In the genomic region with DNA sequence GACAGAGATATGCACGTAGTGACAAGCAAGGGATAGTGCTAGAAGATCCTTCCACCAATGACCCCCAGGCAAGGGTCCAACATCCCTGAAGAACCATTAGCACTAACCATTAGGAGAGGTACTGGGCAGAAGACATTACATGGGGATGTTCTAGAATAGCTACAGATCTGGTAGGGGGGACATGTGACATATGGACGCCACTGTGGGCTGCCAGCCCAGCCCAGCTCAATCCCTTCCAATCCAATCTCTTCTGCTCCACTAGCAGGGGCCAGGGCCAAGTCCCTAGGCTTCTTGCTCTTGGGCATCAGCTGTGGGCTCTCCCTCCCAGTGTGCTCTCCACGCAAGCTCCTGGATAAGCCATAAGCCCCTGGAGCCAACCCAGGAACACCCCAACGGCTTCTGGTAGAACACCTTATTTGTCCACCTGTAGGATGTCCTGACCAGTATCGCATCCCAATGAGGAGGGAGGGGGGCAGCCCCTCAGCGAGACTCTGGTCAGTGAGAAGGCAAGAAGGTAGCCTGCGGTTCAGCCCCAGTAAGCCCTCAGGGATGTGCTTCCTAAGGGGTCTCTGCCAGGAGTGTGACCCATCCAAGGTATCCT, we compare ENCODE assay signal across 8 mouse cellular contexts. TPM values are rescaled to one million over a fixed set of nuclear protein-coding genes. Genes with fewer than 3 reads are reported as not detected.
DNase-seq lines count a peak whose midpoint lies in the region; ATAC-seq and TF ChIP-seq lines count a peak whose summit lies in the region.

No protein-coding gene starts in this region.

- H3K27me3 ChIP-seq in testis, adult 2 months (ENCODE audit: control insufficient read depth, insufficient read depth, low read length), result no peaks in the 10 kb centered on the region; the same call in 1 of the 2 replicates
- H3K27me3 ChIP-seq in forebrain, embryonic 11.5 days (ENCODE audit: control insufficient read depth, insufficient read depth, low read length), result no peaks in the 10 kb centered on the region
- no peaks in the 10 kb centered on the region for H3K27me3 ChIP-seq in limb, embryonic 11.5 days (ENCODE audit: control insufficient read depth, insufficient read depth, low read length)
- H3K27me3 ChIP-seq in small intestine, adult 2 months (ENCODE audit: control insufficient read depth, insufficient read depth, low read length), result no peaks in the 10 kb centered on the region

- peak overlapping the region; percentile 99 for H3K4me3 ChIP-seq in testis, adult 2 months (ENCODE audit: control insufficient read depth, low read depth, low read length)
- H3K4me3 ChIP-seq in forebrain, embryonic 11.5 days (ENCODE audit: low read depth, low read length), result peak overlapping the region; percentile 84
- peak overlapping the region; percentile 94 for H3K4me3 ChIP-seq in limb, embryonic 11.5 days (ENCODE audit: low read depth, low read length)
- peak overlapping the region; percentile 89 for H3K4me3 ChIP-seq in small intestine, adult 2 months (ENCODE audit: low read depth, low read length)

- TF ChIP-seq CTCF in testis, adult 2 months (IDR thresholded peaks at IDR 0.05; ENCODE audit: control insufficient read depth, insufficient read depth, insufficient replicate concordance, low read depth, low read length), result no peak
- TF ChIP-seq CTCF in small intestine, adult 2 months (IDR thresholded peaks at IDR 0.05; ENCODE audit: extremely low read depth, insufficient read length, insufficient replicate concordance, low read depth, low read length), result no peak

- no peak for TF ChIP-seq POLR2A in testis, adult 2 months (IDR thresholded peaks at IDR 0.05; ENCODE audit: control insufficient read depth, low read depth, low read length)
- no peak for TF ChIP-seq POLR2A in small intestine, adult 2 months (IDR thresholded peaks at IDR 0.05; ENCODE audit: low read depth, low read length)

- peak overlapping the region; percentile 32 for H3K27ac ChIP-seq in testis, adult 2 months (ENCODE audit: control insufficient read depth, insufficient read depth, low read depth, low read length)
- H3K27ac ChIP-seq in forebrain, embryonic 11.5 days (ENCODE audit: low read depth, low read length), result no peak overlapping the region
- no peak overlapping the region for H3K27ac ChIP-seq in limb, embryonic 11.5 days (replicated peaks; ENCODE audit: low read depth, low read length)
- peak overlapping the region; percentile 100 for H3K27ac ChIP-seq in small intestine, adult 2 months (ENCODE audit: insufficient read depth, low read depth, low read length)

- H3K9ac ChIP-seq in forebrain, embryonic 11.5 days (ENCODE audit: low read length), result peak overlapping the region; percentile 94
- H3K9ac ChIP-seq in limb, embryonic 11.5 days (ENCODE audit: low read length), result no peak overlapping the region; the same call in 1 of the 2 replicates

- no peak for ATAC-seq in forebrain, embryonic 11.5 days (replicated peaks; ENCODE audit: low FRiP score)
- ATAC-seq in limb, embryonic 11.5 days (ENCODE audit: insufficient number of reproducible peaks, low FRiP score, low TSS enrichment, low read depth), result no peak

- 67% methylated on average over 7 of the region's 7 CpGs for WGBS in forebrain, embryonic 11.5 days
- WGBS in limb, embryonic 11.5 days, result 69% methylated on average over 7 of the region's 7 CpGs
- 38% methylated on average over 7 of the region's 7 CpGs for WGBS in small intestine, adult 2 months

- H3K36me3 ChIP-seq in testis, adult 2 months (ENCODE audit: control insufficient read depth, insufficient read depth, low read length), result no peaks in the 10 kb centered on the region
- no peaks in the 10 kb centered on the region for H3K36me3 ChIP-seq in forebrain, embryonic 11.5 days (ENCODE audit: control insufficient read depth, insufficient read depth, low read length)
- H3K36me3 ChIP-seq in limb, embryonic 11.5 days (ENCODE audit: control insufficient read depth, insufficient read depth, low read length), result no peaks in the 10 kb centered on the region
- H3K36me3 ChIP-seq in small intestine, adult 2 months (ENCODE audit: control insufficient read depth, insufficient read depth, low read length), result no peaks in the 10 kb centered on the region

- H3K4me1 ChIP-seq in testis, adult 2 months (ENCODE audit: control insufficient read depth, insufficient read depth, low read length), result peaks cover 50% of the 10 kb centered on the region
- H3K4me1 ChIP-seq in forebrain, embryonic 11.5 days (replicated peaks; ENCODE audit: control insufficient read depth, insufficient read depth, low read length), result peaks cover 54% of the 10 kb centered on the region
- peaks cover 47% of the 10 kb centered on the region for H3K4me1 ChIP-seq in limb, embryonic 11.5 days (ENCODE audit: control insufficient read depth, insufficient read depth, low read length)
- H3K4me1 ChIP-seq in small intestine, adult 2 months (ENCODE audit: control insufficient read depth, insufficient read depth, insufficient read length, low read length), result peaks cover 55% of the 10 kb centered on the region

- no peak for DNase-seq in testis, postnatal 14 days (ENCODE audit: low spot score)
- no peak for DNase-seq in forebrain, embryonic 11.5 days (ENCODE audit: low spot score)
- no peak for DNase-seq in limb, embryonic 11.5 days (ENCODE audit: low spot score)
- DNase-seq in T-cell, adult 2 months (ENCODE audit: low spot score), result no peak
- no peak for DNase-seq in frontal cortex, postnatal 25 days (ENCODE audit: low spot score in 2 of 2)
- DNase-seq in ovary, postnatal 36 days (ENCODE audit: low spot score), result no peak

- H3K9me3 ChIP-seq in forebrain, embryonic 11.5 days (ENCODE audit: control insufficient read depth, low read length), result no peaks in the 10 kb centered on the region
- no peaks in the 10 kb centered on the region for H3K9me3 ChIP-seq in limb, embryonic 11.5 days (ENCODE audit: control insufficient read depth, low read length)

- peak overlapping the region; percentile 88 for H3K4me2 ChIP-seq in forebrain, embryonic 11.5 days (ENCODE audit: low read depth, low read length, severe bottlenecking)
- H3K4me2 ChIP-seq in limb, embryonic 11.5 days (ENCODE audit: low read depth, severe bottlenecking), result peak overlapping the region; percentile 67

RNA-seq across cellular contexts. Expression of gene Plxnb2, which starts 2.2 kb away (rescaled TPM):
- 91.0 and 107 TPM in 2 replicates for polyA plus RNA-seq in testis, adult 2 months (2012; rRNA removed)
- polyA plus RNA-seq in forebrain, embryonic 11.5 days (2014; fragmentation: Nextera tagmentation; extraction: Ambion mirVana), result 162 and 176 TPM in 2 replicates
- 122 and 125 TPM in 2 replicates for polyA plus RNA-seq in limb, embryonic 11.5 days (2014; fragmentation: Nextera tagmentation; extraction: Ambion mirVana)
- polyA plus RNA-seq in small intestine, adult 2 months (2012; rRNA removed), result 213 and 376 TPM in 2 replicates

RNA-seq across cellular contexts. Expression of gene Dennd6b, which starts 17.9 kb away (rescaled TPM):
- 55.5 and 58.5 TPM in 2 replicates for polyA plus RNA-seq in testis, adult 2 months (2012; rRNA removed)
- polyA plus RNA-seq in forebrain, embryonic 11.5 days (2014; fragmentation: Nextera tagmentation; extraction: Ambion mirVana), result 26.7 and 27.5 TPM in 2 replicates
- polyA plus RNA-seq in limb, embryonic 11.5 days (2014; fragmentation: Nextera tagmentation; extraction: Ambion mirVana), result 19.4 and 19.8 TPM in 2 replicates
- 7.1 and 10.6 TPM in 2 replicates for polyA plus RNA-seq in small intestine, adult 2 months (2012; rRNA removed)

RNA-seq across cellular contexts. Expression of gene Mapk11, which starts 28.9 kb away (rescaled TPM):
- 2.0 and 2.6 TPM in 2 replicates for polyA plus RNA-seq in testis, adult 2 months (2012; rRNA removed)
- 43.2 and 47.6 TPM in 2 replicates for polyA plus RNA-seq in forebrain, embryonic 11.5 days (2014; fragmentation: Nextera tagmentation; extraction: Ambion mirVana)
- polyA plus RNA-seq in limb, embryonic 11.5 days (2014; fragmentation: Nextera tagmentation; extraction: Ambion mirVana), result 15.3 and 16.6 TPM in 2 replicates
- polyA plus RNA-seq in small intestine, adult 2 months (2012; rRNA removed), result 2.3 and 3.2 TPM in 2 replicates

RNA-seq across cellular contexts. Expression of gene Ppp6r2, which starts 33.0 kb away (rescaled TPM):
- polyA plus RNA-seq in testis, adult 2 months (2012; rRNA removed), result 49.8 and 59.3 TPM in 2 replicates
- 45.1 and 49.2 TPM in 2 replicates for polyA plus RNA-seq in forebrain, embryonic 11.5 days (2014; fragmentation: Nextera tagmentation; extraction: Ambion mirVana)
- 22.7 and 23.4 TPM in 2 replicates for polyA plus RNA-seq in limb, embryonic 11.5 days (2014; fragmentation: Nextera tagmentation; extraction: Ambion mirVana)
- polyA plus RNA-seq in small intestine, adult 2 months (2012; rRNA removed), result 73.9 and 252 TPM in 2 replicates

RNA-seq across cellular contexts. Expression of gene Mapk12, which starts 37.9 kb away (rescaled TPM):
- 0.79 and 1.0 TPM in 2 replicates for polyA plus RNA-seq in testis, adult 2 months (2012; rRNA removed)
- polyA plus RNA-seq in forebrain, embryonic 11.5 days (2014; fragmentation: Nextera tagmentation; extraction: Ambion mirVana), result 26.9 and 29.8 TPM in 2 replicates
- polyA plus RNA-seq in limb, embryonic 11.5 days (2014; fragmentation: Nextera tagmentation; extraction: Ambion mirVana), result 14.3 and 15.2 TPM in 2 replicates
- polyA plus RNA-seq in small intestine, adult 2 months (2012; rRNA removed), result 2.0 and 2.4 TPM in 2 replicates

Comparison
In these comparisons a context has a peak if more than half of its experiments do, and no peak if none do; other contexts are left out.
1. H3K27ac ChIP-seq: peak in testis, adult 2 months (single experiment) and small intestine, adult 2 months (single experiment); none in forebrain, embryonic 11.5 days (single experiment) and limb, embryonic 11.5 days (single experiment).
2. Peak in every context shown above with its lines, with median percentiles within 50 percentile points of each other: H3K4me3 ChIP-seq.